Mouse (Mus musculus) granulocyte monocyte progenitor cell, adult 5-6 weeks (primary cell): Measurements from ENCODE around the gene Slc35d3. TPM values are rescaled to one million over a fixed set of nuclear protein-coding genes. Genes with fewer than 3 reads are reported as not detected.

Source experiments
- ATAC-seq: replicated peaks from 2 replicates; pipeline ENCODE4 v1.8.0; 2016; ENCODE audit warnings: mild to moderate bottlenecking, moderate TSS enrichment, inconsistent platforms; ENCODE audit not compliant: poor library complexity, severe bottlenecking
- total RNA-seq, 2 experiments: library from RNA; stranded (forward) in 1 of 2; stranded (reverse) in 1 of 2; fragments of 200-712, 200-1000 nt in 1 of 2; fragments of >200 nt in 1 of 2; fragmentation: Nextera tagmentation in 1 of 2; gene quantifications; 2 replicates each; pipeline ENCODE4 v1.2.3; 2014 to 2017

Gene Slc35d3
- total RNA-seq, 2 experiments from 2014 or later: 0.21 TPM; not detected in 1

DNA sequence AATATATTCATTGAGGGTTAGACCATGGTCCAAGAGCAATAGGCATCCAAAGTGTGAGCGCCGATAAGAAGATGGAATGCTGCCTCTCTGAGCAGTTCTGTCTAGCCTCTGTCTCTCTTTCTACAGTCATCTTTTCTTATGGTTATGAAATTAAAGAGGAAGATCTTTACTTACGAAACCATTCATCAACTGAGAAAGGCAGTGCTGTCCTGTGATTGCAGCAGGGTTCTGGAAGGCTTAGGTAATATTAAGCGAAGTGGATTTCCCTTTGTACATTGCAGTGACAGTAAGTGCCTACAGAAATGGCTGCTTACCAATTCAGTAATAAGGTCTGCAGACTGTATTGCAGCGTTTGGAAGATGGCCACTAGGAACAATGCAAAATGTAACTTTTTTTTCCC, 11.4 kb downstream of the Slc35d3 start:
- ATAC-seq: peak; percentile 79

DNA sequence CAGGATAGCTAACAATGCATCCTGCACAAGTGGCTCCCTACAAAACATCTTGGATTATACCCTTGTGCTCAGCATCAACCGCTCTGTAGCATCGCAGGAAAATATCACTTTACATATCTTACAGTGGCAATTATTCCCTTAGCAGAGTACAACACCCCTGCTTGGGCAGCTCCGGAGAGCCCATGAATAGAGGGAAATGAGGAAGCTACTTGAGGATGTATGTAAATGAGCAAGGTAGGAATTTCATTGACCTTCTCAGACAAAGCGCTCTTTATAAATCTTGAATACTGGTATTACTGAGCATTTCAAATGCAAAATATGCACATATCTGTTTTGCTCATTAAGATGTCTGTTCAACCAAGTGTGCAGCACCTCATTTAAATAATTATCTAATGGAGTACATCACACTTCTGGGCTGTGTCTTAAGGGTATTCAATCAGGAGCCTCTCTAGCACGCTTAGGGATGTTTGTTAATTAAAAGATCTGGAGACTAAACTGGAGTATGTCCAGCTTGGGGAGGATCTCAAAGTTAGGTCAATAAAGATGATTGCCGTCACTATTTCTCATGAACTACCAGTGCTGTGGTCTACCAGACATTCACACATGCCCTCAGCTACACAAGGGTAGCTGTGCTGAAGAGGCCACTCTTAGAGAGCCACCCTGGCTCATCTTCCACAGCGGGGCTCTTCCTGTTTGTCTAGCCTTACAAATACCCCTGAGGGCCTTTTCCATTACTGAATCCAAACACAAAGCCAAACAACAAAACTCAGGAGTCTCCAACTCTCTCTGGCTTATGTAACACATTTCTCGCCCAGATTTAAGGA, 15.2 kb downstream of the Slc35d3 start:
- ATAC-seq: no peak

DNA sequence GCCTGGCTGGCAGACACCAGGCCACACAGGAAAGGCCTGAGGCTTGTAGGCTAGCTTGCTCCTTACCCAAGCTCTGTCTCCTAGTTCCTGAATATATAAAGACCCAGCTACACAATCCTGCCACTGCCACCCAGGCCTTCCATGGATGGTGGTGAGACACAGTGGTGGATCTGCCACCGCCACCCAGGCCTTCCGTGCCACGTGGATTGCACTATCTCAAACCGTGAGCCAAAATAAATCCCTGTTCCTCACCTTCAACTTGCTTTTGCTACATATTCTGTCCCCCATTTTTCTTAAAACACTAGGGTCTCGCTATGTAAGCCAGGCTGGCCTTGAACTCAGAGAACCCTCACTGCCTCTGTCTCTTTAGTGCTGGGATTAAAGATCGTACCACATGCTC, 17.0 kb downstream of the Slc35d3 start:
- no peak for ATAC-seq

DNA sequence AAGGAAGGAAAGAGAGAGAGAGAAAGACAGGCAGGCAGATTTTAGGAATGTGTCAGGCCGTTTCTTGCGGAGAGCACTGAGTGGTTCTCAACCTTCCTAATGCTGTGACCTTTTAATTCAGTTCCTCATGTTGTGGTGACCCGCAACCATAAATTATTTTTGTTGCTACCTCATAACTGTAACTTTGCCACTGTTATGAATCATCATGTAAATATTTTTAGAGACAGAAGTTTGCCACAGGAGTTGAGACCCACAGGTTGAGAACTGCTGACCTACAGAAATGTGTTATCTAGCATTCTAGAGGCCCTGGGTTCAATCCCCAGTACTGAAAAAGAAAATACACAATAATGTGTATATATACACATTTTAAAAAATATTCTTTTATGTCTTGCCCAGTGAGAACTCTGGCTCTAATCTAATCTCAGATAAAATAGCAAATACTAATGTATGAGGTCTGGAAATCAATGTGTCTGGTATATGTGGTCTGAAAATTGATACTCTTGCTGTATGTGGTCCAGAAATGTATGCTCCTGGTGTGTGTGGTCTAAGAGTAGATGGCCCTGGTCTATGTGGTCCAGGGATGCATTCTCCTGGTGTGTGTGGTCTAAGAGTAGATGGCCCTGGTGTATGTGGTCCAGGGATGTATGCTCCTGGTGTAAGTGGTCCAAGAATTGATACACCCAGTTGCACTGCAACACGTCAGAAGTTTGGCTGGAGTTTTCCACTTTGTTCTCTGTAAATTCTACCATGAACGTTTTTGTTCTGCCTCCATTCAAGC, 20.0 kb downstream of the Slc35d3 start:
- ATAC-seq: no peak

DNA sequence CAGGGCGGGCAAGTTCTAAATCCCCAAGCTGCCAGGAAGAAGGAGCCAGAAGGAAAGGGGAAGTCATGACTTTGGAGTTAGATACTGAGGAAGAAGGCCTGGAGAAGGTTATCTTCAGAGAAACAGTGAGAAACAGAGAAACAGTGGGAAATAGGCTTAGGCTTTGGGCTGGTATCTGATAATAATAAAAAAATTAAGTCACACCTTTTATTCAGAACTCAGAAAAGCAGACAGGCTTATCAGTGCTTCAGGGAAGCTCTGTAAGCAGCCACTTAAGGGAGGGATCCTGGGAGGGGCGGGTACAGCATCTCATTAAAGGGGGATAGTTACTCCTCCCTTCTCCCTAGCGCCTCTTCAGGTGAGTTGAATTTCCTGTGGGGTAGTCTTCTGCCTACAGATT, 30.3 kb downstream of the Slc35d3 start:
- no peak for ATAC-seq

DNA sequence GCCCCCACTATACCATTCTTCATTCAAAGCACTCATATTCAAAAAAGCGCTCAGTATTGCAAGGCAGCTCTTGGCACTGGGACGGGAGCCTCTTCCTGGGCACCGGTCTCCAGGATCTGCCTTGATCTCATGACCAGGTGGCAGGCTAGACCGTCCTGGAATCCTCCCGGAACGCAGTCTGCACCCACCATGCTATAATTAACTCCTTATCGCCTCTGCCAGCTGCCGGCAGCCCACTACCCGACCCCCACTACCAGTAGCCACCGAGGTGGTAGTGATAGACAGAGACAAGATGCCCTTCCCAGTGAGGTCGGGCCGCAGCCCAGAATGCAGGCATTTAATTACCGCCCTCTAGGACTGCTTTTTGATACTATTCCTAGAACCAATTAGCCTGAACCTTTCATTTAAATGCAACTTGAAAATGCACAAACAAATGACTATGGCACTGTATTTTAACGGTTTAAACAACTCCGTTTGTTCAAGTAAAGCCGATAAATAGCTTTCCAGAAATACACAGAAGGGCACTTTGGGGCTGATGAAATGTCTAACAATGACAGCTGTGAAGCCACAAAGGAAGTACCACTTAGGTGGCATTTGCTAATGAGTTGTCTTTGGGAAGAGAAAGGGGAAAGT, 32.4 kb downstream of the Slc35d3 start:
- no peak for ATAC-seq

DNA sequence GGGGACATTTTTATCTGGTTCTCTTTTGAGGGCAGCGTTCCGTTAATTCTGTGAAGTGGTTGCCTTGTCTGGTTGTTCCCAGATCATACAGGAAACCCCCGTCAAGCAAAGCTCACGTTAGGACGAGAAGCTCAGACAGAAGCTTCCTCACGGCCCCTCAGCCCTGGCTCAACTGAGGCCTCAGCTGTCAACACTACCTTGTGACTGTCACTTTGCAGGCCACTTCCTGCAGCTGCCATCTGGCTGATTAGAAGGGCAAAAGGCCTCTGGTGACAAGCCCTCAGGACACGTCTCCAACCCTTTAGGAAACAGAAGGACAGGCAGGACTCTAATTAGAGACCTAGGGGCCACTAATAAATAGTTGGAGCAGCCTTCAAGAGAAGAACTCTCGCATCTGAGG, 35.9 kb downstream of the Slc35d3 start:
- ATAC-seq: peak; percentile 56

DNA sequence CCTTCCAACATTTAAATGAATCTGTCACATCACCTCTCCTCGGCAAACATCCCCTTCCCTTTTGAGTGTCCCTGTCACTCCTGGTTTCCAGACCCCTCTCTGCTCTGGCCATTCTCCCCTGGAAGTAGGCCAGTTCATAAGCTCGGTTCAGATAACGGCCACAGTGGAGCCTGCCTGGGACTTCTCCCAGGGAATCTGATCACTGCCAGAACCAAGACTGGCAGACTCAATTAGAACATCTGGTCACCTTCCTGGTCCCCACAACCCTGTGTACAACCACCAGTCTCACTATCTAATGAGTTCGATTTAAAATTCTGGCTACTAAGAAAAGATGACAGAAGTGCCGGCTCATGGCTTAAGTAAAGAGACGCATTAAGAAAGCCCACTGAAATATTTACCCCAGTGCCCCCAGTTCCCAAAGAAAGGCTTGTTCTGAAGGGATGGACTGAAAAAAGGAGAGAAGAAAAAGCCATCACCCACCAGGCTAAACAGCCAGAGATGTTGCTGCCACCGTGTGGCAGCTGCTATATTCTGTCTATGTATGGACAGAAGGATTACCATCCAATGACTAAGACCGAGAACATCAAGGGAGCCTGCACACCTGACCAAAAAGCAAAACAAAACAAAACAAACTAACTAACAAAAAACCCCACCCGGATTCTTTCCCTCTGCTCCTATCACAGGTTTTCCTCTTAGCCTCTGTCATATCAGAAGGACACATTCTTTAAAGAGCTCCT, 39.7 kb downstream of the Slc35d3 start:
- peak; percentile 30; the same call in 1 of the 2 replicates for ATAC-seq

DNA sequence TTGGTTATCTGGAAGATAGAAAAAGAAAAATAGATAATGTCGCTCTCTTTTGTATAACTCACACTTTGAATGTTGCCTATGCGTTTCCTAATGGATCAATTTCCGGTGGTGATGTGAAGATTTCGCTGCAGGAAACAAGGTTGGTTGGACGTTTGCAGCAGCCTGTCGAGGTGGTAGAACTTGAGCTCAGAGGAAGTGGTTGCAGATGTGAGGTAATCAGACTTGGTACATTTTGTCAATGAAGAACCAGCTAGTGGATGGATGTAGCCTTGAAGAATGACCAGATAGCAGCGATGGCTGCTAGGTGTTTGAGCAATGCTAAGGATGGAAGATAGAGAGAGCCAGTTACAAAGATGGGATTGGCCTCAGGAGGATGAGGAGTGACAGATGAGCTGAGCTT, 46.5 kb downstream of the Slc35d3 start:
- peak; percentile 90 for ATAC-seq

DNA sequence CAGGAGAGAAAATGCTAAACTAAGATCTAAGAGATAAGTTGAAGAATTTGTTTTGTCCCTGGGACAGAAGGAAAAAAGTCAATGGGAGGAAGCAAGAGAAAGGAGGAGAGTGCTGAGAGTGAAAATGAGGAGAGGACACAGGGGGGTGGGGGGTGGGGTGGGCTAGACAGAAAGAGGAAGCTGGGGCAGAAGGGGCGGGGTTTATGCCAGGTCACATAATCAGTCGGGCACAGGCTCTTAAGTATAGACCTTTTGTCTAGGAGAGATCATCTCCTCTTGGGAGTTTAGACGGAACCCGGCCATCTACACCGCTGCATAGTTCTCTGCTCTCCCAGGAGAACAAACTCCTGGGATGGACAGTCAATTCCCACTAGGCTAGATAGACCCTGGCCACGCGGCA, 48.3 kb downstream of the Slc35d3 start:
- ATAC-seq: peak; percentile 68

Other genes with a start within 250 kb of the Slc35d3 start
- 4.4 and 4.6 TPM in 2 replicates for gene Il22ra2, start 229.5 kb downstream of the Slc35d3 start, total RNA-seq (2014; fragmentation: Nextera tagmentation)
- gene Il22ra2, start 229.5 kb downstream of the Slc35d3 start, total RNA-seq (2017): 3.2 and 6.5 TPM in 2 replicates
- gene Il20ra, start 138.9 kb downstream of the Slc35d3 start, total RNA-seq (2014; fragmentation: Nextera tagmentation): 0.80 and 1.5 TPM in 2 replicates
- gene Il20ra, start 138.9 kb downstream of the Slc35d3 start, total RNA-seq (2017): not detected in 2 replicates
- gene Pex7, start 56.2 kb upstream of the Slc35d3 start, total RNA-seq (2014; fragmentation: Nextera tagmentation): 22.6 and 34.9 TPM in 2 replicates
- 29.1 and 31.3 TPM in 2 replicates for gene Pex7, start 56.2 kb upstream of the Slc35d3 start, total RNA-seq (2017)
- gene Map3k5, start 83.0 kb upstream of the Slc35d3 start, total RNA-seq (2014; fragmentation: Nextera tagmentation): 22.4 and 37.3 TPM in 2 replicates
- 16.9 and 17.3 TPM in 2 replicates for gene Map3k5, start 83.0 kb upstream of the Slc35d3 start, total RNA-seq (2017)